Mouse (Mus musculus) limb, embryonic 15.5 days (tissue): ENCODE data around the gene Olig1. TPM values are rescaled to one million over a fixed set of nuclear protein-coding genes. Genes with fewer than 3 reads are reported as not detected.
A peak's percentile ranks its signal among the peaks of the same experiment; 100 is the strongest.

Source experiments
- ATAC-seq: fragments of 200-750 bp; cut with Nextera tagmentation; 2 replicates; pipeline ENCODE4 v1.8.0; 2017; ENCODE audit warnings: low read depth, moderate TSS enrichment; ENCODE audit not compliant: insufficient number of reproducible peaks, low FRiP score, low TSS enrichment
- H3K27ac ChIP-seq: fragments of 300-500 bp; sonication (generic); 2 replicates; pipeline ENCODE4 v1.5.1; 2015; ENCODE audit warnings: moderate library complexity, mild to moderate bottlenecking, inconsistent platforms
- H3K27me3 ChIP-seq: fragments of 300-500 bp; sonication (generic); 2 replicates; pipeline ENCODE4 v1.6.1; 2015; ENCODE audit warnings: inconsistent platforms
- H3K36me3 ChIP-seq: fragments of 300-500 bp; sonication (generic); 2 replicates; pipeline ENCODE4 v1.6.1; 2015; ENCODE audit warnings: inconsistent platforms
- H3K4me1 ChIP-seq: fragments of 300-500 bp; sonication (generic); 2 replicates; pipeline ENCODE4 v1.6.1; 2015; ENCODE audit warnings: inconsistent platforms
- H3K4me2 ChIP-seq: fragments of 300-500 bp; sonication (generic); 2 replicates; pipeline ENCODE4 v1.6.1; 2015; ENCODE audit warnings: mild to moderate bottlenecking, inconsistent platforms
- H3K4me3 ChIP-seq: fragments of 300-500 bp; sonication (generic); 2 replicates; pipeline ENCODE4 v1.5.1; 2015; ENCODE audit warnings: mild to moderate bottlenecking, inconsistent platforms
- H3K9ac ChIP-seq: fragments of 300-500 bp; sonication (generic); 2 replicates; pipeline ENCODE4 v1.6.1; 2015; ENCODE audit warnings: inconsistent platforms
- H3K9me3 ChIP-seq: fragments of 300-500 bp; sonication (generic); 2 replicates; pipeline ENCODE4 v1.6.1; 2016; ENCODE audit warnings: inconsistent platforms
- WGBS: fragments of 180-500 bp; shearing (Covaris S2); methylation state at CpG from one replicate; pipeline ENCODE4 v1.1.7; 2015; 5-methylcytosine and 5-hydroxymethylcytosine counted together
- polyA plus RNA-seq: library from polyadenylated mRNA; unstranded; fragments of >200 nt; fragmentation: Nextera tagmentation; extraction: Ambion mirVana; gene quantifications from 2 replicates; pipeline ENCODE4 v1.2.1, GENCODE M21; 2015

The Olig1 gene
- polyA plus RNA-seq, 1 experiment from 2014 or later, result 0.22 TPM

GRCm38 (mm10) chr16:91299412-91299811, 29.8 kb downstream of the Olig1 start:
- H3K4me3 ChIP-seq, result no peak overlapping the region
- 88% methylated on average over 7 of the region's 7 CpGs for WGBS
- ATAC-seq, result no peak
- H3K27ac ChIP-seq, result no peak overlapping the region
- H3K9me3 ChIP-seq, result no peaks in the 10 kb centered on the region
- H3K9ac ChIP-seq, result no peak overlapping the region
- 0 out of 2 replicates have a peak, but pooled peaks cover 4% of the 10 kb centered on the region for H3K4me1 ChIP-seq
- H3K36me3 ChIP-seq, result no peaks in the 10 kb centered on the region
- H3K27me3 ChIP-seq, result peaks cover 40% of the 10 kb centered on the region
- H3K4me2 ChIP-seq, result no peak overlapping the region

- Histone ChIP-seq H3K27ac (no peak overlapping the region), H3K9me3 (no peaks in the 10 kb centered on the region), H3K27me3 (peaks cover 50% of the 10 kb centered on the region), H3K36me3 (no peaks in the 10 kb centered on the region), H3K4me2 (no peak overlapping the region), H3K4me3 (no peak overlapping the region), H3K4me1 (0 out of 2 replicates have a peak, but pooled peaks cover 5% of the 10 kb centered on the region), H3K9ac (no peak overlapping the region)
- ATAC-seq, result no peak
- 37% methylated on average over 16 of the region's 16 CpGs for WGBS
These were observed 31.3 kb downstream of the Olig1 start for GRCm38 (mm10) chr16:91300641-91301441.

GRCm38 (mm10) chr16:91301454-91301853, 31.9 kb downstream of the Olig1 start:
- Histone ChIP-seq H3K9ac (no peak overlapping the region), H3K27ac (no peak overlapping the region), H3K4me1 (0 out of 2 replicates have a peak, but pooled peaks cover 5% of the 10 kb centered on the region), H3K4me3 (no peak overlapping the region), H3K36me3 (no peaks in the 10 kb centered on the region), H3K4me2 (no peak overlapping the region), H3K27me3 (peaks cover 51% of the 10 kb centered on the region), H3K9me3 (no peaks in the 10 kb centered on the region)
- no peak for ATAC-seq
- 51% methylated on average over 18 of the region's 18 CpGs for WGBS

GRCm38 (mm10) chr16:91303776-91304709, 34.5 kb downstream of the Olig1 start:
- ATAC-seq, result no peak
- H3K9me3 ChIP-seq, result no peaks in the 10 kb centered on the region
- H3K36me3 ChIP-seq, result no peaks in the 10 kb centered on the region
- no peak overlapping the region for H3K9ac ChIP-seq
- peaks cover 51% of the 10 kb centered on the region for H3K27me3 ChIP-seq
- WGBS, result 38% methylated on average over 26 of the region's 26 CpGs
- H3K4me3 ChIP-seq, result no peak overlapping the region
- no peak overlapping the region for H3K4me2 ChIP-seq
- H3K27ac ChIP-seq, result no peak overlapping the region
- 0 out of 2 replicates have a peak, but pooled peaks cover 5% of the 10 kb centered on the region for H3K4me1 ChIP-seq

- no peak for ATAC-seq
- Histone ChIP-seq H3K9me3 (no peaks in the 10 kb centered on the region), H3K4me3 (no peak overlapping the region), H3K27ac (no peak overlapping the region), H3K27me3 (peaks cover 51% of the 10 kb centered on the region), H3K36me3 (no peaks in the 10 kb centered on the region), H3K9ac (no peak overlapping the region), H3K4me1 (0 out of 2 replicates have a peak, but pooled peaks cover 5% of the 10 kb centered on the region), H3K4me2 (no peak overlapping the region)
- WGBS, result 68% methylated on average over 16 of the region's 16 CpGs
These were observed 36.0 kb downstream of the Olig1 start for GRCm38 (mm10) chr16:91305512-91306111.

- H3K27ac ChIP-seq, result no peak overlapping the region
- no peak overlapping the region for H3K4me3 ChIP-seq
- no peak overlapping the region for H3K9ac ChIP-seq
- 81% methylated on average over 3 of the region's 3 CpGs for WGBS
- H3K27me3 ChIP-seq, result peaks cover 34% of the 10 kb centered on the region
- no peaks in the 10 kb centered on the region for H3K36me3 ChIP-seq
- peaks cover 4% of the 10 kb centered on the region; the same call in 1 of the 2 replicates for H3K4me1 ChIP-seq
- H3K4me2 ChIP-seq, result no peak overlapping the region
- ATAC-seq, result no peak
- H3K9me3 ChIP-seq, result no peaks in the 10 kb centered on the region
These were observed 40.3 kb downstream of the Olig1 start for GRCm38 (mm10) chr16:91309872-91310271.

- Histone ChIP-seq H3K36me3 (no peaks in the 10 kb centered on the region), H3K27me3 (peaks cover 30% of the 10 kb centered on the region), H3K9ac (no peak overlapping the region), H3K4me2 (no peak overlapping the region), H3K4me3 (no peak overlapping the region), H3K4me1 (peaks cover 4% of the 10 kb centered on the region; the same call in 1 of the 2 replicates), H3K27ac (no peak overlapping the region), H3K9me3 (no peaks in the 10 kb centered on the region)
- ATAC-seq, result no peak
- WGBS, result 59% methylated on average over 7 of the region's 7 CpGs
These were observed 43.3 kb downstream of the Olig1 start for GRCm38 (mm10) chr16:91312921-91313320.

- Histone ChIP-seq H3K4me3 (no peak overlapping the region), H3K27me3 (peaks cover 38% of the 10 kb centered on the region), H3K27ac (no peak overlapping the region), H3K4me1 (peaks cover 4% of the 10 kb centered on the region; the same call in 1 of the 2 replicates), H3K4me2 (0 out of 2 replicates have a peak overlapping the region, but pooled peaks have one; percentile 2), H3K9me3 (no peaks in the 10 kb centered on the region), H3K9ac (no peak overlapping the region), H3K36me3 (no peaks in the 10 kb centered on the region)
- no peak for ATAC-seq
- WGBS, result 5% methylated on average over 19 of the region's 19 CpGs
These were observed 44.7 kb downstream of the Olig1 start for GRCm38 (mm10) chr16:91314114-91314775.

- whole genome bisulfite sequencing, result 58% methylated on average over 10 of the region's 10 CpGs
- Histone ChIP-seq H3K4me2 (no peak overlapping the region), H3K4me3 (no peak overlapping the region), H3K27me3 (peaks cover 27% of the 10 kb centered on the region), H3K9ac (no peak overlapping the region), H3K9me3 (no peaks in the 10 kb centered on the region), H3K36me3 (no peaks in the 10 kb centered on the region), H3K4me1 (peaks cover 4% of the 10 kb centered on the region; the same call in 1 of the 2 replicates), H3K27ac (no peak overlapping the region)
- ATAC-seq, result no peak
These were observed 50.6 kb downstream of the Olig1 start for GRCm38 (mm10) chr16:91320191-91320590.

- no peak overlapping the region for H3K9ac ChIP-seq
- H3K36me3 ChIP-seq, result no peaks in the 10 kb centered on the region
- H3K4me1 ChIP-seq, result peaks cover 4% of the 10 kb centered on the region; the same call in 1 of the 2 replicates
- 44% methylated on average over 15 of the region's 15 CpGs for WGBS
- 0 out of 2 replicates have a peak overlapping the region, but pooled peaks have one; percentile 4 for H3K4me3 ChIP-seq
- no peak for ATAC-seq
- H3K27ac ChIP-seq, result no peak overlapping the region
- peaks cover 23% of the 10 kb centered on the region for H3K27me3 ChIP-seq
- no peaks in the 10 kb centered on the region for H3K9me3 ChIP-seq
- peak overlapping the region; percentile 31 for H3K4me2 ChIP-seq
These were observed 51.0 kb downstream of the Olig1 start for GRCm38 (mm10) chr16:91320608-91321007.
